Comparison of ENCODE assay signal across 13 mouse cellular contexts in the genomic region with DNA sequence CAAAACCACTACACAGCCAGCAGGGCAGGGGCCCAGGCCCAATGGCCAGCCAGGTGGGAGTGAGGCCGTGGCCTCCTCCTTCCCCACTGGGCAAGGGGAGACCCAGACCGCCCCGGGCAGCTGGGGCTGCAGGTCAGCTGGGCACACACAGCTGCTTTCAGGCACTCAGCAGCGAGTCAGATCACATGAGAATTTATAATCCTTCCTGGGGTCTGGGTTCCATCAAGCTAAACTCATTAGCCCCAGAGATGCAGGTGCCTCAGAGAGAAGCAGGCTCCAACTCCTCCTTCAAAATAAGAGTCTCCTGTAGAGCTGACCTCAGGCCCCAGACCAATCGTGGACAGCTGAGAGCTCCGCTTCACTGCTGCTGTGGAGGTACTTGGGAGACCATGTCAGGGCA. TPM values are rescaled to one million over a fixed set of nuclear protein-coding genes. Genes with fewer than 3 reads are reported as not detected.
DNase-seq lines count a peak whose midpoint lies in the region; ATAC-seq lines count a peak whose summit lies in the region.
"Had no signal": no experiment of that assay in that cellular context is flagged by ENCODE, and none has a peak within 500 bp of the region (broad histone marks: within the 10 kb centered on the region; RNA-seq: fewer than 3 reads in every experiment).

No protein-coding gene starts in this region.

- WGBS in heart, embryonic 10.5 days: 15% methylated on average over 6 of the region's 6 CpGs
- 16% methylated on average over 6 of the region's 6 CpGs for WGBS in kidney, embryonic 16.5 days
- WGBS in intestine, embryonic 16.5 days: 38% methylated on average over 6 of the region's 6 CpGs
- 35% methylated on average over 6 of the region's 6 CpGs for WGBS in stomach, embryonic 16.5 days

- H3K36me3 ChIP-seq in heart, embryonic 10.5 days: peaks cover 6% of the 10 kb centered on the region; the same call in 1 of the 2 replicates
- no peaks in the 10 kb centered on the region; the same call in 1 of the 2 replicates for H3K36me3 ChIP-seq in kidney, embryonic 16.5 days (ENCODE audit: insufficient read depth, low read length)
- H3K36me3 ChIP-seq in intestine, embryonic 16.5 days (ENCODE audit: control insufficient read depth, insufficient read depth, low read length): no peaks in the 10 kb centered on the region
- H3K36me3 ChIP-seq in stomach, embryonic 16.5 days (ENCODE audit: control insufficient read depth, insufficient read depth, low read length): no peaks in the 10 kb centered on the region
- H3K36me3 ChIP-seq: liver, embryonic 15.5 days had no signal

- no peaks in the 10 kb centered on the region for H3K27me3 ChIP-seq in heart, embryonic 10.5 days (ENCODE audit: insufficient read depth, poor library complexity, severe bottlenecking)
- no peaks in the 10 kb centered on the region for H3K27me3 ChIP-seq in kidney, embryonic 16.5 days (ENCODE audit: insufficient read depth, low read length)
- H3K27me3 ChIP-seq in intestine, embryonic 16.5 days (replicated peaks; ENCODE audit: control insufficient read depth, insufficient read depth, low read length): no peaks in the 10 kb centered on the region
- no peaks in the 10 kb centered on the region for H3K27me3 ChIP-seq in stomach, embryonic 16.5 days (ENCODE audit: control insufficient read depth, insufficient read depth, low read length)
- H3K27me3 ChIP-seq: liver, embryonic 15.5 days had no signal

- H3K4me1 ChIP-seq in heart, embryonic 10.5 days: peaks cover 86% of the 10 kb centered on the region
- H3K4me1 ChIP-seq in kidney, embryonic 16.5 days (ENCODE audit: insufficient read depth, low read length): peaks cover 30% of the 10 kb centered on the region
- peaks cover 32% of the 10 kb centered on the region for H3K4me1 ChIP-seq in intestine, embryonic 16.5 days (ENCODE audit: control insufficient read depth, insufficient read depth, low read length)
- peaks cover 9% of the 10 kb centered on the region; the same call in 1 of the 2 replicates for H3K4me1 ChIP-seq in stomach, embryonic 16.5 days (ENCODE audit: control insufficient read depth, insufficient read depth, low read length)
- H3K4me1 ChIP-seq: liver, embryonic 15.5 days had no signal

- peak overlapping the region; percentile 78 for H3K27ac ChIP-seq in heart, embryonic 10.5 days
- peak overlapping the region; percentile 44; the same call in 1 of the 2 replicates for H3K27ac ChIP-seq in kidney, embryonic 16.5 days (ENCODE audit: low read length)
- H3K27ac ChIP-seq in intestine, embryonic 16.5 days (ENCODE audit: low read length): peak overlapping the region; percentile 57
- H3K27ac ChIP-seq in stomach, embryonic 16.5 days (ENCODE audit: low read length): no peak overlapping the region
- H3K27ac ChIP-seq: liver, embryonic 15.5 days had no signal

- intact Hi-C loops in heart, postnatal 36 days (cut with DNase I): no loop called here

- no peak overlapping the region for H3K4me3 ChIP-seq in heart, embryonic 10.5 days
- no peak overlapping the region for H3K4me3 ChIP-seq in kidney, embryonic 16.5 days (ENCODE audit: low read length)
- no peak overlapping the region for H3K4me3 ChIP-seq in intestine, embryonic 16.5 days (ENCODE audit: low read length)
- no peak overlapping the region for H3K4me3 ChIP-seq in stomach, embryonic 16.5 days (replicated peaks; ENCODE audit: low read length)
- H3K4me3 ChIP-seq: erythroblast, embryonic 14.5 days; liver, embryonic 15.5 days had no signal

- DNase-seq in heart, embryonic 10.5 days (ENCODE audit: low spot score): no peak
- DNase-seq in heart, postnatal 36 days: no peak
- DNase-seq in kidney, postnatal 36 days: no peak
- no peak for DNase-seq in c-Kit-positive CD71-positive TER-119-positive erythroid progenitor cells, embryonic 14.5 days (ENCODE audit: low spot score)
- DNase-seq in adrenal gland, adult 2 months: no peak
- DNase-seq: cerebellum, adult 9-10 months; kidney, postnatal 10 days; lung, postnatal 4 days had no signal

- H3K4me2 ChIP-seq in kidney, embryonic 16.5 days (replicated peaks; ENCODE audit: low read depth, low read length): no peak overlapping the region
- H3K4me2 ChIP-seq in intestine, embryonic 16.5 days (ENCODE audit: low read depth, low read length): no peak overlapping the region
- no peak overlapping the region for H3K4me2 ChIP-seq in stomach, embryonic 16.5 days (ENCODE audit: low read depth, low read length)
- H3K4me2 ChIP-seq: liver, embryonic 15.5 days had no signal

- H3K9ac ChIP-seq in kidney, embryonic 16.5 days (replicated peaks; ENCODE audit: low read length): no peak overlapping the region
- H3K9ac ChIP-seq in intestine, embryonic 16.5 days (ENCODE audit: low read depth, low read length): no peak overlapping the region
- H3K9ac ChIP-seq in stomach, embryonic 16.5 days (ENCODE audit: low read length): no peak overlapping the region
- H3K9ac ChIP-seq: liver, embryonic 15.5 days had no signal

- no peaks in the 10 kb centered on the region for H3K9me3 ChIP-seq in heart, embryonic 10.5 days
- H3K9me3 ChIP-seq in kidney, embryonic 16.5 days (ENCODE audit: low read length): no peaks in the 10 kb centered on the region
- H3K9me3 ChIP-seq in intestine, embryonic 16.5 days (ENCODE audit: control insufficient read depth, low read length): no peaks in the 10 kb centered on the region
- no peaks in the 10 kb centered on the region for H3K9me3 ChIP-seq in stomach, embryonic 16.5 days (replicated peaks; ENCODE audit: control insufficient read depth, low read length)
- H3K9me3 ChIP-seq: liver, embryonic 15.5 days had no signal

- peak; percentile 47; the same call in 1 of the 2 replicates for ATAC-seq in kidney, embryonic 16.5 days (ENCODE audit: low FRiP score, low TSS enrichment)
- ATAC-seq in intestine, embryonic 16.5 days: peak; percentile 31; the same call in 1 of the 2 replicates
- peak; percentile 15; the same call in 1 of the 2 replicates for ATAC-seq in stomach, embryonic 16.5 days (ENCODE audit: insufficient read depth, low FRiP score)

RNA-seq across cellular contexts. Expression of gene Bmp7, which starts 15.2 kb away (rescaled TPM):
- 49.5 and 70.0 TPM in 2 replicates for polyA plus RNA-seq in heart, embryonic 10.5 days (2016; fragmentation: Nextera tagmentation; extraction: Ambion mirVana)
- 1 to 10 TPM; 1.1 to 1.2 TPM for total RNA-seq in heart, postnatal 36 days (2021)
- 39.8 and 49.7 TPM in 2 replicates for polyA plus RNA-seq in kidney, embryonic 16.5 days (2015; fragmentation: Nextera tagmentation; extraction: Ambion mirVana)
- polyA plus RNA-seq in intestine, embryonic 16.5 days (2015; fragmentation: Nextera tagmentation; extraction: Ambion mirVana): 19.6 and 24.9 TPM in 2 replicates
- polyA plus RNA-seq in stomach, embryonic 16.5 days (2015; fragmentation: Nextera tagmentation; extraction: Ambion mirVana): 15.5 and 15.7 TPM in 2 replicates
- 10 to 100 TPM; 28.9 to 75.7 TPM for total RNA-seq in adrenal gland, adult 2 months (2021)
- 90.8 and 96.8 TPM in 2 replicates for polyA plus RNA-seq in adrenal gland, adult 2 months (2012; rRNA removed)
- polyA plus RNA-seq: erythroblast, embryonic 14.5 days had no signal

RNA-seq across cellular contexts. Expression of gene Spo11, which starts 52.5 kb away (rescaled TPM):
- polyA plus RNA-seq in heart, embryonic 10.5 days (2016; fragmentation: Nextera tagmentation; extraction: Ambion mirVana): 0.06 and 0.20 TPM in 2 replicates
- total RNA-seq in heart, postnatal 36 days (2021): not detected
- polyA plus RNA-seq in kidney, embryonic 16.5 days (2015; fragmentation: Nextera tagmentation; extraction: Ambion mirVana): 0.05 and 0.23 TPM in 2 replicates
- polyA plus RNA-seq in intestine, embryonic 16.5 days (2015; fragmentation: Nextera tagmentation; extraction: Ambion mirVana): 0.04 and 0.11 TPM in 2 replicates
- 0.44 and 0.86 TPM in 2 replicates for polyA plus RNA-seq in stomach, embryonic 16.5 days (2015; fragmentation: Nextera tagmentation; extraction: Ambion mirVana)
- total RNA-seq in adrenal gland, adult 2 months (2021): not detected
- not detected in 2 replicates for polyA plus RNA-seq in adrenal gland, adult 2 months (2012; rRNA removed)
- polyA plus RNA-seq: liver, embryonic 15.5 days had no signal
